Mouse (Mus musculus): ENCODE results near the gene Zdhhc22. TPM values are rescaled to one million over a fixed set of nuclear protein-coding genes. Genes with fewer than 3 reads are reported as not detected.

Zdhhc22 gene
- polyA plus RNA-seq, 1 experiment from 2014 or later: 0.42 TPM

Small RNA genes lying within 50 kb of the gene (microRNA-seq; reads per million reads assigned to microRNA genes)
- not detected for gene Gm25847

Other genes starting within 250 kb of the Zdhhc22 start
- 28.4 and 29.3 TPM in 2 replicates for gene Irf2bpl, start 105.6 kb downstream of the Zdhhc22 start, polyA plus RNA-seq (2015; fragmentation: Nextera tagmentation; extraction: Ambion mirVana)
- gene Cipc, start 43.4 kb downstream of the Zdhhc22 start, polyA plus RNA-seq (2015; fragmentation: Nextera tagmentation; extraction: Ambion mirVana): 15.4 and 15.7 TPM in 2 replicates
- gene Tmem63c, start 30.9 kb upstream of the Zdhhc22 start, polyA plus RNA-seq (2015; fragmentation: Nextera tagmentation; extraction: Ambion mirVana): 0.76 and 1.2 TPM in 2 replicates
- gene Ngb, start 112.1 kb upstream of the Zdhhc22 start, polyA plus RNA-seq (2015; fragmentation: Nextera tagmentation; extraction: Ambion mirVana): 2.4 and 2.6 TPM in 2 replicates
- 37.5 and 38.0 TPM in 2 replicates for gene Gstz1, start 156.7 kb upstream of the Zdhhc22 start, polyA plus RNA-seq (2015; fragmentation: Nextera tagmentation; extraction: Ambion mirVana)
- 12.3 and 16.7 TPM in 2 replicates for gene Pomt2, start 157.5 kb upstream of the Zdhhc22 start, polyA plus RNA-seq (2015; fragmentation: Nextera tagmentation; extraction: Ambion mirVana)
- gene Samd15, start 209.3 kb upstream of the Zdhhc22 start, polyA plus RNA-seq (2015; fragmentation: Nextera tagmentation; extraction: Ambion mirVana): 1.7 and 2.5 TPM in 2 replicates
- gene Tmed8, start 210.0 kb upstream of the Zdhhc22 start, polyA plus RNA-seq (2015; fragmentation: Nextera tagmentation; extraction: Ambion mirVana): 2.1 and 2.2 TPM in 2 replicates
- 0.37 and 0.59 TPM in 2 replicates for gene Noxred1, start 248.3 kb upstream of the Zdhhc22 start, polyA plus RNA-seq (2015; fragmentation: Nextera tagmentation; extraction: Ambion mirVana)